Mouse (Mus musculus) C2C12 (cell line): ENCODE measurements around the gene Qpctl.

Experiments used
- CEBPB ChIP-seq: IDR thresholded peaks from one replicate; pipeline ENCODE4 v1.6.1; 2011; ENCODE audit warnings: low read depth, mild to moderate bottlenecking, control low read depth, moderate library complexity
- CTCF ChIP-seq: IDR thresholded peaks from one replicate; pipeline ENCODE4 v1.5.1; 2011; ENCODE audit not compliant: control insufficient read depth, insufficient read depth, insufficient read length
- MAX ChIP-seq: IDR thresholded peaks from one replicate; pipeline ENCODE4 v1.6.1; 2011; ENCODE audit warnings: mild to moderate bottlenecking, control low read depth
- USF1 ChIP-seq: IDR thresholded peaks from one replicate; pipeline ENCODE4 v1.6.1; 2011; ENCODE audit warnings: low read depth, mild to moderate bottlenecking, control low read depth, moderate library complexity

- TF ChIP-seq CTCF (no peak), USF1 (no peak), CEBPB (no peak), MAX (no peak)
Measured at GRCm38 (mm10) chr7:19097217-19097616, 51.9 kb downstream of the Qpctl start.
